Mouse (Mus musculus) R1 (cell line): ENCODE measurements at regions not wholly inside any gene's neighbourhood (a gene's known extent, or its start where the extent isn't known, plus 50 kb on each side); places are given as distances from the start of the nearest gene placed in this dataset.

Experiments
- DNase-seq: peaks from one replicate; pipeline ENCODE4 v3.0.0-alpha.2; 2018; ENCODE audit warnings: low read depth, low spot score

- DNase-seq: no peak
Observed at GRCm38 (mm10) chr2:80717979-80718378, 100.9 kb downstream of the Nup35 start.

GRCm38 (mm10) chr2:80724085-80724484 lies 107.0 kb downstream of the Nup35 start:
- DNase-seq: no peak

GRCm38 (mm10) chr2:80731324-80731723 lies 114.3 kb downstream of the Nup35 start:
- no peak for DNase-seq

- peak; percentile 50 for DNase-seq
Observed at GRCm38 (mm10) chr2:80746737-80747136, 129.7 kb downstream of the Nup35 start.

- DNase-seq: peak; percentile 56
Observed at GRCm38 (mm10) chr2:80762013-80762612, 145.1 kb downstream of the Nup35 start.

GRCm38 (mm10) chr2:80771176-80771575 lies 154.1 kb downstream of the Nup35 start:
- no peak for DNase-seq

GRCm38 (mm10) chr2:80772455-80772854 lies 155.4 kb downstream of the Nup35 start:
- no peak for DNase-seq

- DNase-seq: no peak
Observed at GRCm38 (mm10) chr2:80786370-80786769, 169.3 kb downstream of the Nup35 start.

- DNase-seq: no peak
Observed at GRCm38 (mm10) chr2:80793345-80794147, 176.5 kb downstream of the Nup35 start.

GRCm38 (mm10) chr2:80794148-80794507 lies 177.1 kb downstream of the Nup35 start:
- no peak for DNase-seq

- no peak for DNase-seq
Observed at GRCm38 (mm10) chr2:80819268-80819667, 202.2 kb downstream of the Nup35 start.

- no peak for DNase-seq
Observed at GRCm38 (mm10) chr2:80851056-80851455, 234.0 kb downstream of the Nup35 start.

- no peak for DNase-seq
Observed at GRCm38 (mm10) chr2:80855214-80855613, 238.2 kb downstream of the Nup35 start.

- no peak for DNase-seq
Observed at GRCm38 (mm10) chr2:80870046-80870445, 253.0 kb downstream of the Nup35 start.

GRCm38 (mm10) chr2:80870458-80870857 lies 253.4 kb downstream of the Nup35 start:
- no peak for DNase-seq

GRCm38 (mm10) chr2:80871356-80871755 lies 254.3 kb downstream of the Nup35 start:
- DNase-seq: no peak

GRCm38 (mm10) chr2:80878437-80878836 lies 261.4 kb downstream of the Nup35 start:
- peak; percentile 43 for DNase-seq

GRCm38 (mm10) chr2:80884231-80884630 lies 267.2 kb downstream of the Nup35 start:
- DNase-seq: no peak

GRCm38 (mm10) chr2:80902050-80902449 lies 285.0 kb downstream of the Nup35 start:
- no peak for DNase-seq

GRCm38 (mm10) chr2:80913478-80913877 lies 296.4 kb downstream of the Nup35 start:
- no peak for DNase-seq

- no peak for DNase-seq
Observed at GRCm38 (mm10) chr2:80945521-80945920, 328.5 kb downstream of the Nup35 start.

GRCm38 (mm10) chr2:80966766-80967165 lies 349.7 kb downstream of the Nup35 start:
- DNase-seq: no peak

GRCm38 (mm10) chr2:80967260-80967659 lies 350.2 kb downstream of the Nup35 start:
- DNase-seq: no peak
